Mouse (Mus musculus) CH12F3 (cell line): ENCODE results near the gene Lrrc39.
"Not testable (repeated sequence)": the region's sequence is repeated elsewhere in the genome, so short reads cannot be mapped to it uniquely, and the experiment has no call there.

Experiments
- in situ Hi-C: fragments of 300-500 bp; cut with MboI; formaldehyde crosslinking; loops from 2 replicates; pipeline ENCODE4 v1.14.3; 2020; ENCODE audit warnings: low sequenced_read_pairs

The Lrrc39 gene

DNA sequence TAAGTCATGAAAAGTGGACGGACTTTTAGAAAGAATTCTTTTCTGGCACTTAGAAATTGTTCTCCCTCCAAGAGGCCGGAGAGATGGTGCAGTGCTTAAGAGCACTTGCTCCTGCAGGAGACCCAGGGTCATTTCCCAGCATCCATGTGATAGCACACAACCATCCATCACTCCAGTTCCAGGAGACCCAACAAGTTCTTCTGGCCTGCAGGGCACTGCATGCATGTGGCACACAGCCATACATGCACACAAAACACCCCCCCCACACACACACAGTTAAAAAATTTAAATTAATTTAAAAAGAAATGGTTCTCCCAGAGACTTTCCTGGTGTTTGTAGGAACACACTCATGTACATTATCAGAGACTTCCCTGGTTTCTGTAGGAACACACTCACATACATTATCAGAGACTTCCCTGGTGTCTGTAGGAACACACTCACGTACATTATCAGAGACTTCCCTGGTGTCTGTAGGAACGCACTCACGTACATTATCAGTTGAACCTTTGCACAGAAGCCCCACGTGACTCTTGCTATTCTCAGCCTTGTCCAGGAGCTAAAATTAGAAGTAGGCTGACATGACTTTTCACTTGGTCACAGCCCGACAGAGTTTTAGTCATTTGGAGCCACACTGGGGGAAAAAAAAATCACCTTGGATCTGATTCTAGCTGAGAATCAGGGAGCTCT, at the start of gene Lrrc39:
TSS of gene Lrrc39 (plus strand) at position 566 of the 687 bp plus-strand sequence.
- in situ Hi-C loops: no loop called here

DNA sequence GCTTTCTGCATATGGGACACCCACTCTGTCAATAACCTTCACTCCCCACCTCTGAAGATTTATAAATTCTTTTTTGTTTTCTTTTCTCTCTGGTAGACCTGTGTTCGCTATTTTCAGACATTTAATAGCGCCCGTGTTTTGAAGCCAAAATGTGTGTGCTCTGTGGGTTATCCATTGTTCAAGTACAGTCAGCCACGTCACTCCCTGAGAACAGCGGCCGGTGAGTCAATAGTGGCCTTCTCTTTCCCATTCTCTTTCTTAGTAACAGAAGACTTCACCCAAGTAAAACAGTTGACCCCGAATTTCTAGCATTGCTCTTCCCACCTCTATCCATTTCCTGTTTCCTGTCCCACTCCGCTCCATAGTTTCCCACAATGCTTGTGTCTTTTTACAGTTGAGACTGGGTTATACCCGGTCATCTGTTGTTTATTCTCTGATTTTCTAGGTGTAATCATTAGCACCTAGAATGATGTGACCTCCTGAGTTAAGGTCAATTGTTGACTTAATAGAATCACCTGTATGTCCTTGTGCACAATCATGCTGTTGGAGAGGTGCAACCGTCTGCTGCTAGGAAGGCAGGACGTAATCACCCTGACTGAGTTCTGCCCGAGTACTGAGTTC, 42.5 kb upstream of the Lrrc39 start:
- in situ Hi-C loops: no loop called here

DNA sequence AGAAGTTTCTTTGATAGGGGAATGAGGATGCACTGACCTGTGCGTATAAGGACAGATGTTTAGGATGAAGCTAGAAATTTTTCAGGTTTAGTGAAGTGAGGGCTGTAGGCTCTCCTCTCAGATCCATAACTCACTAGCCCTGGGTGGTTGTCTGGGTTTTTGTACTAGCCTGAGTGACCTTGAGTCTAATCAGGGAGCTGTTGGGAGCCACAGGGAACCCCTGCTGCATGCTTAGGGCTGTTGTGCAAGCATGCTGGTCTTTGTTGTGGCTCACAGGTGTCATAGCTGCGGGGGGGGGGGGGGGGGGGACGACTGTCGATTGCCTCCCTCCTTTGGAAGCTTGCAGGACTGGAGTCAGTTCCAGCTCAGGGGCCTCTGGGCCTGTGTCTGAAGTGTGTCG, 33.0 kb upstream of the Lrrc39 start:
- in situ Hi-C loops: no loop called here

DNA sequence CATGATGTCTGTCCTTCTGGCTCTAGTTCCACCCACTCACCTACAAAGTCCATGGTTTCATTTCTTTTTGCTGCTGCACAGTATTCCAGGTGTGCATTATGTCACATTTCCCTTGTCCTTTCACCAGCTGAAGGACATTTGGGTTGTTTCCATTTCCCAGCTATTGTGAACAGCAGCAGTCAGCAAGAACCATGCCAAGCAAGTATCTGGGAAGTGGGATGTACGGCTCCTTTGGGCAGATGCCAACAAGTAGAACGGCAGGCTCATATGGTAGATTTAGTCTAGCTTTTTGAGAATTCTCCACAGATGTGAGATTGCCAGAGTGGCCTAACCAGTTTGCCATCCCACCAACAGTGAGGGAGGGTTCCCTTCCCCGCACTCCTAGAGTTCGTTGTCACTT, 31.9 kb upstream of the Lrrc39 start:
- in situ Hi-C loops: no loop called here

DNA sequence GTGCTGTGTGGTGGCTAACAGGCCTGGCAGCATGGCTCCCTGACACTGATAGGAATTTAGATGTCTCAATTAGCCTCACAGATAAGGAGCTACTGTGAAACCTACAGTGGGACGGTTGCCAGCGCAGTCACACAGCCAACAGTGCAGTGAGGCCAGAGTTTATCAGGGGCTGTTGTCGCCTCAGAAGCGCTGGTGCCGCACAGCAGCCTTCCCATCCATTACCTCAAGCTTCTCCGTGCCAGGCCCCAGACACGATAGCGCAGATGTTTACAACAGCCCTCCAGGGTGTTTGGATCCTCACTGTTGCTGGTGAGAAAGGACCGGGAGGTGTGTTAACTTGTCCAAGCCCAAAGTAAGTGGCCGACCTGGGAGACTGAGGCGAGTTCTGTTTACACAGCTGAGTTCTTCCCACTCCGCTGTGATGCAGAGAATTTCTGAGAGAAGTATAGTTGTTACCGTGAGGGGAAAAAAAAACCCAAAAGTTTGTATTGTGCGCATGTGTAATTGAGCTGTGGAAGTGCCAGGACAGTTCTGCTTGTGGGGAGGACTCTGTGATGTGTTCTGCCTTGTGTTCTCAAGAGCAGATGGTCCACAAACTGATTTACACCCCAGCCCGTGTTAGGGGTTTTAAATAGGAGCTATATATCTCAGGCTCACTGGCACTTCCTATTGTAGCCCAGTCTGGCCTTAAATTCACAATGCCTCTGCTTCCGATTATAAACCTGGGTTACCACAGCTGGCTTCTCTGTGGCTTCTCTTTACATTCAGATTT, 26.2 kb upstream of the Lrrc39 start:
- in situ Hi-C loops: no loop called here

DNA sequence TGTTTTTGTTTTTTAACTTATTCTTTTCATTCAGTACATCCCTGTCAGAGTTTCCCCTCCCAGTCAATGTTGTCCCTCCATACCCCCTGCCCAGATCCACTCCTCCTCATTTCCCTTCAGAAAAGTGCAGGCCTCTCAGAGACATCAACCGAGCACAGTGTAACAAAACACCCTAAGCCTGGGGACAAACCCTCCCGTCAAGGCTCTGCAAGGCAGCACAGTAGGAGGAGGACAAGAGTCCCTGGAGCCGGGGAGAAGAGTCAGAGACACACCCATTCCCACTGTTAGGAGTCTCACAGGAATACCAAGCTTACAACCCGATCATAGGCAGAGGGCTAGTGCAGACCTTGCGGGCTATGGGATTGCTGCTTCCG, 25.6 kb upstream of the Lrrc39 start:
- in situ Hi-C loops: no loop called here

DNA sequence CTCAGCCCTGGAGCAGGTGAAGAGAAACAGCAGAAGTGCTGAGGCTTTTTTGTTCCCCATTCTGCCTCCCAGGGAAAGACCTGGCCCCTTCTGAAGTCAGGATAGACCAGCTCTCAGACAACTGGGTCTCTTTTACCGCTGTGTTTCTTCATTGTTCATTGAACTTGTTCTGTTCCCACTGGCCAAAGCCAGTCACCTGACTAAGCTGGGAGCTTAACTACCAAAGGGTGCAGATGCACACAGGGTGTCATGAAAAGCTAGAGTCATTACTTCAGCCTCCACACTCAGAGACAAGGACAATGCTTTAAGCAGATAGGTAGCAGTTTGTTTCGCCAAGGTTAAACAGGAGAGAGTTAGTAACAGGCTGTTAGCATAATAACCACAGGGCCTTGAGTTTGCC, 20.7 kb upstream of the Lrrc39 start:
- in situ Hi-C loops: no loop called here

DNA sequence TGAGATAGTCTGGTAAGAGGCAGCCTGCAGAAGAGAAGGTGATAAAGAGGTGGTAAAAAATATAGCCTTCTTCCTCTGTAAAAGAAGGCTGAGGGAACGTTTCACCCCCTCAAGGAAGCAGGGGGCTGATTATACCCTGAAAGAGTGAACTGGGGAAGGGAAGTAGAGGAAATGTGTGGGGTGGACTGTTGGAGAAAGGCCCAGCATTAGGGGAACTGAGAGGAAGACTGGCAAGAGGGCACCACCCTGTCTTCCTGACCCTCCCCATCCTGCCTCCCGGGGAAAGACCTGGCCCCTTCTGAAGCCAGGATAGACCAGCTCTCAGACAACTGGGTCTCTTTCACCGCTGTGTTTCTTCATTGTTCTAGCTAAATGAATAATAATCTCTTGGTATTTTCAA, 20.2 kb upstream of the Lrrc39 start:
- in situ Hi-C loops: no loop called here

DNA sequence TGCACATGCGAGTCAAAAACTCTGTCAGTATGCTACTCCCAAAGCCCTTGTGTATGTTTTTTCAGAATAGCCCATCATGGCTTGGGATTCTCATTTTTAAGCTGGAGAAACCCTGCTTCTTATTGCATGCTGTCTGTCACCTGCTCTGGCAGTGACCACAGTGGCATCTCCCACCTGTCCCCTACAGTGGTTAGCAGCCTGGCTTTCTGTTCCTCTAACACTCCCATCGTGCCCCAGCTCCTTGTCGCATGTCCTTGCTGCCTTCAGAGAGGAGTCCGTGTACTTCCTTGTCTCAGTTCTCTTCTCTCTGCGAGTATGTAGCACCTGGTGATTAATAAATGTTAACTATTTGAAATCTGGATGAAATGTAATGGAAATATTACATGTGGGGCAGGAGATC, 15.3 kb upstream of the Lrrc39 start:
- in situ Hi-C loops: no loop called here

DNA sequence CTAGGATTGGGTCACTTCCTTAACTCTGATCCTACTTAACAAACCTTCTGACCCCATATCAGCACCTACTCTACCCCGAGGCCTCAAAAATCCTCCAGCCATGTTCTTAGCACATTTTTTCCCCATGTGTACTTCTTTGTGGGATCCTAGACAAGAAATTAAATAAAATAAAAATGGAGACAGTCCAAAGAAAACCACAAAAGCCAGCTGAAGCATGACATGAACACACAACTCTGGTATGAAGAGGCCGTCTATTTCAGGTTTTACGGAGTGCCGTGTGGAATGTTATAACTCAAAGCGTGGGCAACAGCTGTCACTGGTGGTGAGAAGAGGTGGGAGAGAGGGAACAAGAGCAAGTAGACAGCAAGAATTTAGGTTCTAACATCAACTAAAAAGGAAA, 11.4 kb upstream of the Lrrc39 start:
- in situ Hi-C loops: no loop called here

DNA sequence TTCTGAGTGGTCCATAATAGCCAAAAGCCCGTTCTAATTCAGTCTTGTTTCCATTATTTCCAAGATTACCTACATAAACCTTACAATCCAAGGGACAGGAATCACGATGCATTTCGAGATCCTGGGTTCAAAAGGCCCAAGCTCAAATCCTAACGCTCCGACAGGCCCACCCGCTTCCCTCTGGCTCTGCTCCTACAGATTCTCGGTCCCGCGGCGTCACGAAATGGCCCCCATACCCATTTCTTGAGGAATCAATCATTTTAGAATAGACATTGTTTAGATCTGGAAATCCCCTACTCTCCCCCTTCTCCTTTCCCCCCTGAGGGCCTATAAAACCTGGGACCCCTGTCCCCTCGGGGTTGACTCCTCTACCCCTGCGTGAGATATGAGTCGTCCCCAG, 1.5 kb upstream of the Lrrc39 start:
- in situ Hi-C loops: not testable (repeated sequence)

DNA sequence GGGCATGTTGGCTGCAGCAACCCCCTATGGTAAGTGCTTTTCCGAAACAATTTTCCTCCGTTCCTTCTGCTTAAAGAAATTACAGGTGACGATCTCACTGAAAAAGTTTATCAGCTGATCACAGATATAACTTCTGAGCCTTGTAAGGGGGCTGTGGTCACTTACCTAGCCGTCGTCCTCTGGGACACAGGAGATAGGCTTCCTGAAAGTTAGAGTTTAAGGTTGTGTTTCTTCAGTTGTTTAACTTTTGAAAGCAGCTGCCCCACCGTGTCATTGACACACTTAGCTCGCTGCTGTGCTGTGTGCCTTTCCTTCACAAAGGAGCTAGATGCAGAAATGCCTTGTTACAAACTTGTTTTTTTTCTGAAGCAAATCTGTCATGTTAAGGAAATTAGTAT, 321 bp downstream of the Lrrc39 start:
- in situ Hi-C loops: no loop called here

DNA sequence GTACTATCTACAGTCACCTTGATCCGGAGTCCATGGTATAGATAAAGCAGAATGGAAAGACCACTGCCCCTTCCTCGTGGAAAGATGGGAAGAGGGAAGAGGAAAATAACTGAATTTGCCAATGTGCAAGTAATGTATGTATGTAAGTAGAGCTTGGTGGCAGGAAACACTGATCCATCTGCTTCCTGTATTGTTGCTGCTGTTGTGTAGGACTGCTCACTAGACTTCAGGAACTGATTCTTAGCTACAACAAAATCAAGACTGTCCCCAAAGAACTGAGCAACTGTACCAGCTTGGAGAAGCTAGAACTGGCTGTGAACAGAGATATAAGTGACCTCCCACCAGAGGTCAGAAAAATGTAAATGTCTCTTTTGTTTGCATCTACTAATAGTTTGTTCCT, 7.9 kb downstream of the Lrrc39 start:
- in situ Hi-C loops: no loop called here

DNA sequence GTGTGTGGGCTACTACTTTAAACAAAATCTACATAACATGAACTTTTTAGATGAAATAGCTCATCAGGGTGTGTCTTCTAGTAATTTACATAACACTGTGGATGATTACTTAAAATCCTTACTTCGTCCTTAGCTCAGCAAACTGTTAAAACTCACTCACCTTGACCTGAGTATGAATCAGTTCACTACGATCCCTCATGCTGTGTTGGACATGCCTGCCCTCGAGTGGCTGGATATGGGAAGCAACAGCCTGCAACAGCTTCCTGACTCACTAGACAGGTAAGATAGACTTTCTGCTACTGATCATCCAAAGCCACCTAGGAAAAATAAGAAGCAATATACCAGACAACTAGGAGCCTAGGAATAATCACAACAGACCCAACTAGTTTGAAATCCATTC, 14.5 kb downstream of the Lrrc39 start:
- in situ Hi-C loops: no loop called here

DNA sequence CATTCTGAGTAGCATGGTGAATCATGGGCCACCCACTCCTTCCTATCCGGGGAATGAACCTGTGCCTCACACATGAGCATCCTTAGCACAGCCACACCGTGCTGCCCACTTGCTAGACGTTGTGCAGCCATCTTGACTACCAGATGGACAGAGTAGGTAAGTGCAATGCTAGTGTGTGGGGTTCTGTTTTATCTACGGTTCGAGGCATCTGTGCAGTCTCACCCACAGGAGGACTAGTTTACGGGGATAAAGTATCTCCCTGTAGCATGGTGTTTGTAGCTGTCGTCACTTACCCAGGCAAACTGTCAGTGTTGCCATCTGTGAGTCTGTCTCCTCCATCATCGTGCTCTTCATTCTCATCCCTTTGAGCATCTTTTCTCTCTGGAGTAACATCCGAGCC, 19.4 kb downstream of the Lrrc39 start:
- in situ Hi-C loops: loop anchor here (10.0 kb wide), 1 partner anchor 247 kb away; no protein-coding TSS in a partner anchor

DNA sequence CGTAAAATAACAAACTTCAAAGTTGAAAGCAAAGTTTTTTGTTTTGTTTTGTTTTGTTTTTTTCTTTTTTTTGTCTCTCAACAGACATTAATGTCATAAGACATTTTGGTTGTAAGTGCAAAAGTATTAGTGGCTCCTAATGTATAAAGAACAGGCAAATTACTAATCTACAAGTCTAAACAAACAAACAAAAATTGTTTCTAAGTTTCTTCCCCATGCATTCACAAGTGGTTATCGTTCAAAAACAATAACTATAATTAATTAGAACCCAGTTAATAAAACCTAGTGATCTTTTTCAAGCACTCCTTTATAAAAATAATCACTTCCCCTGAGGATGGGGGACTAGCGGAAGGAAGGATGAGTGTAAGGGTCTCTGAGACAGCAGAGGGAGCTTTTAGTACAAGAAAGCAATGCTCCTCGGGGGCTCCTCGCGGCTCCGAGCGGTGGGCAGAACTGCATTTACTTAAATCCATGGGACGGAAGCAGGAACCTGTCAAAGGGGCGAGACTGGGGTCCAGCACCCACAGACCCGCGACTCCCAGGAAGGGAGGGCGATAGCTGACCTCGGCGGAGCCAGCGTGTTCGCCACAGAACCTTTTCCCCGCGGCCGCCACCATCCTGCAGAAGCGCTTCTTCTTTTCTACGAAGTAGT, 31.4 kb downstream of the Lrrc39 start:
- in situ Hi-C loops: no loop called here

DNA sequence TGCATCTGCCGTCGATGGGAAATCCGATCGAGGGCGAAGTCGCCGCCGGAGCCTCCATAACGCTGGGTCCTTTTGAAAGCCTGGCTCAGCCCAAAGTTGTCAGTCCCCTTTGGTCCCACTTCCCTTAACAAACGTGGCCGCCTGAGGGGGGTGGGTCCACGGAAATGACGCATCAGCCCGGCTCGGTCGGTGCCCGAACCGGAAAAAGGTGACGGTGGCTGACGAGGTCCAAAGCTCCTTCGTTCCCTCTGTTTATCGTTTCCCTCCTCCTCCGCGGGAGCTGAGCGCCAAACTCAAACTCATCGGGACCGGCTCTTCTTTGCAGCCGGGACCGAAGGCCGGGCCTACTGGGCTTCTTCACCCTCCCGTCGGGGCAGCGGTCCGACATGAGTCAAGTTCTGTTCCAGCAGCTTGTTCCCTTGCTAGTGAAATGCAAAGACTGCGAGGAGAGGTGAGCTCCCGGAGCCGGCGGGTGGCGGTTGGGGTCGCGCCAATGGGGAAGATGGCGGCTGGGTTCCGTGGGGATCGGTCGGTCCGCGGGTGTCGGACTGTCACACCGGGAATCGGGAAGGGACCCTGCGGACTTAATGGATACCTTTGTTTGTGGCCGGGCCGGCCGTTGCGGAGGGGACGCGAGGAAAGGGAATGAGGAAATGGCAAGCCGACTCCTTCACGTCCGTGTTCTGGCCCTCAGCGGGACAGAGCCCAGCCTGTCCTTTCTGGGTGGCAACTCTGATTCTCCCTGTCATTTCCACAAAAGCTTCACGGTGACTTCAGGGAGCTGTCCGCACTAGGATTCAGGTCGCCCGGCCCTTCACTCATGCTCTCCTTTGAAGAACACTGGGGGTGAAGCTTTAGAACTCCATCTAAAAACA, 32.2 kb downstream of the Lrrc39 start, which contains the start of gene Sass6:
TSS of gene Sass6 (plus strand) at position 255 of the 875 bp plus-strand sequence.
- in situ Hi-C loops: no loop called here

DNA sequence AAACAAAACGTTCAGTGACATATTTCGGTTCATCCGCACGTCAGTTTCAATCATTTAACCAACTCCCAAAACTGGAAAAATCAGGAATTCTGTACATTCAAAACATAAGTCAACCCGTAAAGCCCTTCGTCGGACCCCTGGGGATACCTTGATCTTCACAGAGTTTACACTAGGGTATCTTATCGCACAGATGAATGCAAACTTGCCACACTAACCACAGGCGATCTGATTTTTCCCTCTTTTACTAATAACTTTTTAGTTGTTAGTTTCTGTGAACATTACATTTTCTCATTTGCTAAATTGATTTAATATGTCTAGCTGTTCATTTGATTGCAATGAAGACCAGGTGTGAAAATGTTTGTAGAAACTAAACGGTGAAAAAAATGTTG, 32.8 kb downstream of the Lrrc39 start:
- in situ Hi-C loops: no loop called here

DNA sequence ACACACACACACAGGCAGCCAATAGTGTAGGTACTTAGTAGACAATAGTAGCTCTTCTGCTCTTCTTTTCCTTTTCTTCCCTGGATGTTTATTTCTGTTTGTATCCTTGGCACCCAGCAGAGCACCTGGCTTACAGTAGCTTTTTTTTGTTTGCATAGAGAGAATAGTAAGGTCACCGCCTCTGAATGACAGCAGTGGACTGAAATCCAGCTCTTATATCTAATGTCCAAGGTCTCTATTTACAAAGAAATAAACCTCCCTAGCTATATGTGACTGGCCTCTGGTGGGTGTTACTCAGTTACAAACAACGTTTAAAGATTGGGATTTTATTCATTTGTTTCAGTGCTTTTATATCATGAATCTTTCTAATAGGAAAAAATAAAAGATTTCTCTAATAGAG, 36.9 kb downstream of the Lrrc39 start:
- in situ Hi-C loops: no loop called here

DNA sequence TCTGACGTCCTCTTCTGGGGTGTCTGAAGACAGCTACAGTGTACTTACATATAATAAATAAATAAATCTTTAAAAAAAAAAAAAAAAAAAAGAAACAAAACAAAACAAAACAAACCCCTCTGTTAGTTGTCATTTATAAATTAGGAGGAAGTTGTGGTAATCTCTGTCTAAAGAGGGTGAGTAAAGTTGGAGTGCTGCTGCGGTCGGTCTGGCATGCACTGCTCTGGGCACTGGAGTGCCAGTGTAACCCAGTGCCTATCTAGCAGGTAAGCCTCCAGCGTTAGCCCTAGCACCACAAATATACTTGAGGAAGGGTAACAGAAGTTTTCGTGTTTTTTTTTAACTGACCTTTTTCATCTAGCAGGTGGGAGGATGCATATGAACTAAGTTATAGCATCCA, 38.2 kb downstream of the Lrrc39 start:
- in situ Hi-C loops: no loop called here

DNA sequence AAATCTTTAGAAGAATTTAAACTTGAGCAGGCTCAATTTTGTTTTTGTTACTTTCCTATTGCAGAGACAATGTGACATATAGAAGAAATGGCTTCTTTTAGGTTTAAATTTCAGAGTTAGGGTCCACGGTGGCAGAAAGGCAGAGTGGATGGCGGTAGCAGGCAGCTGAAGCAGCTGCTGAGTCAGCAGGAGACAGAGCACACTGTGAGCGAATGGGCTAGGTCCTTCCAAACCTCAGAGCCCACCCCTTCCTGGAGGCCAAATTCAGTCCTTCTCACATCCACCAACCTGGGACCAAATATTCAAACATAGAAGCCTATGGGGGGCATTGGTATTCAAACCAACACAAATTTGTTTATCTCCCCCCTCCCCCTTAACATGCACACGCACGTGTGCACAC, 39.0 kb downstream of the Lrrc39 start:
- in situ Hi-C loops: no loop called here
